Mouse (Mus musculus): ENCODE results near the gene Spag9.

The Spag9 gene

GRCm38 (mm10) chr11:94161267-94161646 is 165.4 kb downstream of the Spag9 start:
- H3K36me3 ChIP-seq (ENCODE audit: insufficient read depth, low read length), result no peaks in the 10 kb centered on the region
- peaks cover 93% of the 10 kb centered on the region for H3K4me1 ChIP-seq (replicated peaks; ENCODE audit: low read depth, low read length)
- TF ChIP-seq NANOG (IDR thresholded peaks at IDR 0.05; ENCODE audit: borderline replicate concordance, low read length), result no peak
- TF ChIP-seq CTCF (conservative IDR thresholded peaks at IDR 0.05; ENCODE audit: low read length), result no peak
- no peak for TF ChIP-seq POU5F1 (IDR thresholded peaks at IDR 0.05; ENCODE audit: borderline replicate concordance, low read length)
- H3K27me3 ChIP-seq (ENCODE audit: insufficient read depth, low read length), result no peaks in the 10 kb centered on the region; the same call in 1 of the 2 replicates
- H3K4me3 ChIP-seq (replicated peaks; ENCODE audit: low read length), result peak overlapping the region; percentile 60
- H3K9me3 ChIP-seq (ENCODE audit: low read length), result no peaks in the 10 kb centered on the region

DNA sequence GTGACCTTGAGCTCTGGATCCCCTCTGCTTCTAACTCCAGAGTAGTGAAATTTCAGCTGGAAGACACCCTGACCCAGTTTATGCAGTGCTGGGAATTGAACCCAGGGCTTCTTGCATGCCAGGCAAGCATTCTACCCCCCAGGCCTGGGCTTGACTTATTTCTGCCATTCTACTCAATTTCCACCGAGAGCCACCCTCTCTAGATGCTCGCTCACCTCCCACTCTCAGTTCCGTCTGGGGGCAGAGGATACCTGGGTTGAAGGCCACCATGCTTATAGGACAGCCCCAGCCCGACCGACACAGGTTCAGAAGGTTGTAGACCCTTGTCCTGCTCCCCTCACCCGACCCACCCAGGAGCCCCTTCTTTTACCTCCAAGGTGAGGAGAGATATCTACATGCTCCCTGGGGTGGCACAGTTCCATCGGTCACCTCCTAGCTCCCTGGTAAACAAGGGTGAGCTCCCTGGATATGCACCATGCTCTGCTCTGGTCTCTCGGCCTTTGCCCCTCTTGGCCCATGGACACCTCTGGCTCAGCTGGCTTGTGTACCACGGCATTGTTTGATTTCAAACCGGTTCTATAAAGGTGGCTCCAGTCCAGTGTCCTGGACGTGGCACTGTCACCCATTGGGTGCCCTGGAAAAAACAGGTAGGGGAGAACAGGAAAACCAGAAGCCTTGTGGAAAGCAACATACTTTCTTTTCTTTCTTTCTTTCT is 166.1 kb downstream of the Spag9 start:
- Histone ChIP-seq H3K36me3 (ENCODE audit: insufficient read depth, low read length) (no peaks in the 10 kb centered on the region), H3K27me3 (ENCODE audit: insufficient read depth, low read length) (no peaks in the 10 kb centered on the region; the same call in 1 of the 2 replicates), H3K9me3 (ENCODE audit: low read length) (no peaks in the 10 kb centered on the region), H3K4me1 (replicated peaks; ENCODE audit: low read depth, low read length) (peaks cover 93% of the 10 kb centered on the region), H3K4me3 (replicated peaks; ENCODE audit: low read length) (peak overlapping the region; percentile 60; the same call in 1 of the 2 replicates)
- TF ChIP-seq NANOG (IDR thresholded peaks at IDR 0.05; ENCODE audit: borderline replicate concordance, low read length), result no peak
- TF ChIP-seq POU5F1 (IDR thresholded peaks at IDR 0.05; ENCODE audit: borderline replicate concordance, low read length), result no peak
- TF ChIP-seq CTCF (conservative IDR thresholded peaks at IDR 0.05; ENCODE audit: low read length), result no peak

- Histone ChIP-seq H3K4me1 (replicated peaks; ENCODE audit: low read depth, low read length) (peaks cover 96% of the 10 kb centered on the region), H3K27me3 (ENCODE audit: insufficient read depth, low read length) (no peaks in the 10 kb centered on the region; the same call in 1 of the 2 replicates), H3K36me3 (ENCODE audit: insufficient read depth, low read length) (no peaks in the 10 kb centered on the region), H3K9me3 (ENCODE audit: low read length) (no peaks in the 10 kb centered on the region), H3K4me3 (replicated peaks; ENCODE audit: low read length) (peak overlapping the region; percentile 41)
- no peak; the same call in 1 of the 2 replicates for TF ChIP-seq POU5F1 (IDR thresholded peaks at IDR 0.05; ENCODE audit: borderline replicate concordance, low read length)
- TF ChIP-seq NANOG (IDR thresholded peaks at IDR 0.05; ENCODE audit: borderline replicate concordance, low read length), result no peak
- no peak for TF ChIP-seq CTCF (conservative IDR thresholded peaks at IDR 0.05; ENCODE audit: low read length)
These were observed 167.3 kb downstream of the Spag9 start for GRCm38 (mm10) chr11:94163005-94163767.

DNA sequence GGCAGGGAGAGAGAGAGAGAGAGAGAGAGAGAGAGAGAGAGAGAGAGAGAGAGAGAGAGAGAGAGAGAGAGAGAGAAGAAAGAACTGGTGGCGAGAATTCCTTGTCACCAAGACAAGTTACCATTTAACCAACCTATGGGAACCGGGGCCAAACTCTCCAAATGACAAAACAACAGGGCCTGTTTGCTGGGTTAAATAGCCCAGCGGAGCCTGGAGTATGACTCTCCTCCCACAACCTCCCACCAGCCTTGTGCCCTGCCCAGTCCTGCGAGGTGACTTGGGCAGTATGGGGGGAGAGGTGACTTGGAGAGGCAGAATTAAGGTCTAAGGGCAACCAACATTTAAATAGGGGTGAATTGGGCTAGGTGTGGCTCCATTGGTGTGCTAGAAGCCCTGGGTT is 169.9 kb downstream of the Spag9 start:
- Histone ChIP-seq H3K4me3 (replicated peaks; ENCODE audit: low read length) (0 out of 2 replicates have a peak overlapping the region, but pooled peaks have one; percentile 13), H3K36me3 (ENCODE audit: insufficient read depth, low read length) (no peaks in the 10 kb centered on the region), H3K4me1 (replicated peaks; ENCODE audit: low read depth, low read length) (peaks cover 87% of the 10 kb centered on the region), H3K9me3 (ENCODE audit: low read length) (peaks cover 5% of the 10 kb centered on the region), H3K27me3 (ENCODE audit: insufficient read depth, low read length) (peaks cover 4% of the 10 kb centered on the region; the same call in 1 of the 2 replicates)
- TF ChIP-seq CTCF (conservative IDR thresholded peaks at IDR 0.05; ENCODE audit: low read length) (no peak), NANOG (IDR thresholded peaks at IDR 0.05; ENCODE audit: borderline replicate concordance, low read length) (no peak), POU5F1 (IDR thresholded peaks at IDR 0.05; ENCODE audit: borderline replicate concordance, low read length) (no peak)

GRCm38 (mm10) chr11:94168238-94168637 is 172.3 kb downstream of the Spag9 start:
- TF ChIP-seq POU5F1 (IDR thresholded peaks at IDR 0.05; ENCODE audit: borderline replicate concordance, low read length) (no peak), CTCF (conservative IDR thresholded peaks at IDR 0.05; ENCODE audit: low read length) (no peak), NANOG (IDR thresholded peaks at IDR 0.05; ENCODE audit: borderline replicate concordance, low read length) (no peak)
- Histone ChIP-seq H3K9me3 (ENCODE audit: low read length) (peaks cover 5% of the 10 kb centered on the region), H3K4me3 (replicated peaks; ENCODE audit: low read length) (no peak overlapping the region), H3K4me1 (replicated peaks; ENCODE audit: low read depth, low read length) (peaks cover 73% of the 10 kb centered on the region), H3K36me3 (ENCODE audit: insufficient read depth, low read length) (no peaks in the 10 kb centered on the region), H3K27me3 (ENCODE audit: insufficient read depth, low read length) (peaks cover 8% of the 10 kb centered on the region; the same call in 1 of the 2 replicates)

DNA sequence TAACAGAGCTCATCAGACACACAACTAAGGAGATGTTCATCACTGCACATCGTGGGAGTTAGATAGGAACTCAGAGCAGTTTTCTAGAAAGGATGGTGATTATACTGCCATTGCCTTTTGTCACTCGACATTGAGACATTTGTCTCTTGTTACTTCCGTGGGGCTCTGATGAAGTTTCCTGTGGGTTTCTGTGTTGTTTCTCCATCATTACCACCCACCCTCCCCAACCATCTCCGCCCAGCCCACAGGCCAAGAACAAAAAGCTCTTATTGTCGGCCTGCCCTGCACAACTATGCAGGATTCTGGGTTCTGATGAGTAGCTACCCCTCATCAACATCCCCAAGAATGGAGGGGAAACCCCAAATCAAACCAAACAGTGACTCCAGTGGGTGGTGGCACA is 173.7 kb downstream of the Spag9 start:
- Histone ChIP-seq H3K4me1 (replicated peaks; ENCODE audit: low read depth, low read length) (peaks cover 60% of the 10 kb centered on the region), H3K27me3 (ENCODE audit: insufficient read depth, low read length) (peaks cover 8% of the 10 kb centered on the region; the same call in 1 of the 2 replicates), H3K9me3 (ENCODE audit: low read length) (peaks cover 5% of the 10 kb centered on the region), H3K4me3 (replicated peaks; ENCODE audit: low read length) (no peak overlapping the region), H3K36me3 (ENCODE audit: insufficient read depth, low read length) (no peaks in the 10 kb centered on the region)
- TF ChIP-seq NANOG (IDR thresholded peaks at IDR 0.05; ENCODE audit: borderline replicate concordance, low read length), result no peak
- TF ChIP-seq CTCF (conservative IDR thresholded peaks at IDR 0.05; ENCODE audit: low read length), result no peak

DNA sequence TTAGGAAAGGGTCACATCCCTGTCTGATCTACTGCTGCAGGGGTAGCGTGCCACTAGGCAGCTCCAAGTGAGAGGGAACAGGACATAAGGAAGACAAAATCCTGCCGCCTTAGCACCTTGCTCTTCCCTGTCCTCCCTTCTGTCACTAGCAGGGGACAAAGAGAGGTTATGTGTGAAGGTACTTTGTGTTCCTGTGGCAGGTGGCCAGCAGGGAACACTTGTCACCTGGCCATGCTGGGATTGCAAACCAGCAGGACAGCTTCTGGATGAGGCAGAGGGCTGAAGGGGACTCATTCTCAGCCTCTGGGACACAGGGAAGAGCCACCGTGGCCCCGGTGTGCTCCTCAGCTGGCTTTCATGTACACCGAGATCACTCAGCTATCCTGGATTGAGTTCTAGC is 175.8 kb downstream of the Spag9 start:
- H3K4me1 ChIP-seq (replicated peaks; ENCODE audit: low read depth, low read length), result peaks cover 53% of the 10 kb centered on the region
- no peak for TF ChIP-seq NANOG (IDR thresholded peaks at IDR 0.05; ENCODE audit: borderline replicate concordance, low read length)
- TF ChIP-seq POU5F1 (IDR thresholded peaks at IDR 0.05; ENCODE audit: borderline replicate concordance, low read length), result no peak
- TF ChIP-seq CTCF (conservative IDR thresholded peaks at IDR 0.05; ENCODE audit: low read length), result no peak
- peaks cover 5% of the 10 kb centered on the region for H3K9me3 ChIP-seq (ENCODE audit: low read length)
- H3K36me3 ChIP-seq (ENCODE audit: insufficient read depth, low read length), result no peaks in the 10 kb centered on the region
- peaks cover 8% of the 10 kb centered on the region; the same call in 1 of the 2 replicates for H3K27me3 ChIP-seq (ENCODE audit: insufficient read depth, low read length)
- peak overlapping the region; percentile 35; the same call in 1 of the 2 replicates for H3K4me3 ChIP-seq (replicated peaks; ENCODE audit: low read length)

DNA sequence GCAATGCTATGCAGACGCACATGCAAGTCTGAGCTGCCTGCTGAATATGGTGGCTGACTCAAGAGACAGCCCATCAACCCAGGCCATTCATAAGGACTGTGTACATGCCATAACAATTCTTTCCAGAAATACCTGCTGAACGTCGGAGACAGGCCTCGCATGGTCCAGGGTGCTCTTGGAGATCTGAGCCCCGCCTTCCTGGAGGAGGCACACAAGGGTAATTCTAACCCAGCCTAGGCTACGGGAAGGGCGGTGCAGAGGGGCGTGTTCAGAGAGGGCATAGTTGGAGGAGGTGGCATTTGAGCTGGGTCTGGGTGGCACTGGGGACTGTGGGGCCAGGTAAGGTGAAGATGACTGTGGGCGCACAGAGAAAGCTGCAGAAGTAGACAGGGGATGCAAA is 176.3 kb downstream of the Spag9 start:
- Histone ChIP-seq H3K4me1 (replicated peaks; ENCODE audit: low read depth, low read length) (peaks cover 48% of the 10 kb centered on the region), H3K4me3 (replicated peaks; ENCODE audit: low read length) (peak overlapping the region; percentile 35), H3K36me3 (ENCODE audit: insufficient read depth, low read length) (no peaks in the 10 kb centered on the region), H3K9me3 (ENCODE audit: low read length) (peaks cover 5% of the 10 kb centered on the region), H3K27me3 (ENCODE audit: insufficient read depth, low read length) (peaks cover 8% of the 10 kb centered on the region; the same call in 1 of the 2 replicates)
- TF ChIP-seq CTCF (conservative IDR thresholded peaks at IDR 0.05; ENCODE audit: low read length) (no peak), POU5F1 (IDR thresholded peaks at IDR 0.05; ENCODE audit: borderline replicate concordance, low read length) (no peak), NANOG (IDR thresholded peaks at IDR 0.05; ENCODE audit: borderline replicate concordance, low read length) (no peak)
